Mouse (Mus musculus): ENCODE results near the gene Tmem8.

Tmem8 gene

GRCm38 (mm10) chr17:26143386-26143785 is 30.3 kb downstream of the Tmem8 start:
- DNase-seq (ENCODE audit: low spot score): no peak

- DNase-seq (ENCODE audit: low spot score): no peak
Observed at GRCm38 (mm10) chr17:26149056-26149455, 36.0 kb downstream of the Tmem8 start.

- DNase-seq (ENCODE audit: low spot score): no peak
Observed at GRCm38 (mm10) chr17:26151886-26152630, 39.0 kb downstream of the Tmem8 start.

- DNase-seq (ENCODE audit: low spot score): no peak
Observed at GRCm38 (mm10) chr17:26162736-26163135, 49.6 kb downstream of the Tmem8 start.

- no peak for DNase-seq (ENCODE audit: low spot score)
Observed at GRCm38 (mm10) chr17:26168039-26168438, 54.9 kb downstream of the Tmem8 start.
